Mouse (Mus musculus) neutrophil, adult 5-6 weeks (primary cell): ENCODE data around the gene Tmprss3. TPM values are rescaled to one million over a fixed set of nuclear protein-coding genes. Genes with fewer than 3 reads are reported as not detected.

Source experiments
- ATAC-seq: fragments of 151-379, 151-347 bp; 2 replicates; pipeline ENCODE4 v1.8.0; 2017; ENCODE audit warnings: mild to moderate bottlenecking, moderate TSS enrichment; ENCODE audit not compliant: insufficient number of reproducible peaks, poor library complexity, low FRiP score, severe bottlenecking; ENCODE audit errors: extremely low read depth
- total RNA-seq: library from RNA; stranded (forward); fragments of 200-1000 nt; gene quantifications from 2 replicates; pipeline ENCODE4 v1.2.3, GENCODE M21; 2017

The Tmprss3 gene
- total RNA-seq = 0.23 and 0.49 TPM in 2 replicates

GRCm38 (mm10) chr17:31198877-31199276, at the start of gene Tmprss3:
Gene Tmprss3, minus strand, starts transcription at chr17:31198977.
- ATAC-seq = no peak

- no peak for ATAC-seq
Measured at GRCm38 (mm10) chr17:31247144-31247543, 48.4 kb upstream of the Tmprss3 start.

GRCm38 (mm10) chr17:31245321-31245720, 46.5 kb upstream of the Tmprss3 start:
- ATAC-seq = no peak

GRCm38 (mm10) chr17:31242764-31243163, 44.0 kb upstream of the Tmprss3 start:
- ATAC-seq = no peak

GRCm38 (mm10) chr17:31241156-31241555, 42.4 kb upstream of the Tmprss3 start:
- ATAC-seq = no peak

- ATAC-seq = no peak
Measured at GRCm38 (mm10) chr17:31238234-31239020, 39.6 kb upstream of the Tmprss3 start.

GRCm38 (mm10) chr17:31235915-31236314, 37.1 kb upstream of the Tmprss3 start:
- no peak for ATAC-seq

GRCm38 (mm10) chr17:31232251-31233010, 33.7 kb upstream of the Tmprss3 start:
- ATAC-seq = no peak

- ATAC-seq = no peak
Measured at GRCm38 (mm10) chr17:31231780-31232179, 33.0 kb upstream of the Tmprss3 start.

GRCm38 (mm10) chr17:31226931-31227330, 28.2 kb upstream of the Tmprss3 start:
- ATAC-seq = no peak

GRCm38 (mm10) chr17:31226368-31226767, 27.6 kb upstream of the Tmprss3 start:
- ATAC-seq = no peak

- no peak for ATAC-seq
Measured at GRCm38 (mm10) chr17:31224591-31224990, 25.8 kb upstream of the Tmprss3 start.

GRCm38 (mm10) chr17:31223835-31224234, 25.1 kb upstream of the Tmprss3 start:
- peak; percentile 56 for ATAC-seq

GRCm38 (mm10) chr17:31222810-31223310, 24.1 kb upstream of the Tmprss3 start:
- no peak for ATAC-seq

GRCm38 (mm10) chr17:31216068-31216955, 17.5 kb upstream of the Tmprss3 start:
- ATAC-seq = peak; percentile 33

GRCm38 (mm10) chr17:31211881-31212280, 13.1 kb upstream of the Tmprss3 start:
- ATAC-seq = no peak

- ATAC-seq = no peak
Measured at GRCm38 (mm10) chr17:31210299-31210698, 11.5 kb upstream of the Tmprss3 start.

GRCm38 (mm10) chr17:31209376-31209930, 10.7 kb upstream of the Tmprss3 start:
- ATAC-seq = no peak

GRCm38 (mm10) chr17:31208654-31209053, 9.9 kb upstream of the Tmprss3 start:
- ATAC-seq = no peak
